Mouse (Mus musculus) lung, postnatal 0 days (tissue): ENCODE measurements around the gene Syt11. TPM values are rescaled to one million over a fixed set of nuclear protein-coding genes. Genes with fewer than 3 reads are reported as not detected.

Experiments
- ATAC-seq: fragments of 200-750 bp; cut with Nextera tagmentation; 2 replicates; pipeline ENCODE4 v1.8.0; 2017; ENCODE audit warnings: moderate library complexity
- DNase-seq: peaks from one replicate; pipeline ENCODE4 v3.0.0-alpha.2; 2016; ENCODE audit warnings: low spot score
- H3K27ac ChIP-seq: fragments of 300-500 bp; sonication (generic); 2 replicates; pipeline ENCODE4 v1.5.1; 2014; ENCODE audit warnings: antibody characterized with exemption, mild to moderate bottlenecking, low read length, mixed read lengths
- H3K27me3 ChIP-seq: fragments of 300-500 bp; sonication (generic); replicated peaks from 2 replicates; pipeline ENCODE4 v1.6.1; 2014; ENCODE audit warnings: low read length, mixed read lengths; ENCODE audit not compliant: insufficient read depth
- H3K36me3 ChIP-seq: fragments of 300-500 bp; sonication (generic); 2 replicates; pipeline ENCODE4 v1.6.1; 2014; ENCODE audit warnings: low read length, mixed read lengths; ENCODE audit not compliant: insufficient read depth
- H3K4me1 ChIP-seq: fragments of 300-500 bp; sonication (generic); 2 replicates; pipeline ENCODE4 v1.6.1; 2014; ENCODE audit warnings: antibody characterized with exemption, low read depth, low read length, mixed read lengths; ENCODE audit not compliant: insufficient read depth
- H3K4me2 ChIP-seq: fragments of 300-500 bp; sonication (generic); replicated peaks from 2 replicates; pipeline ENCODE4 v1.6.1; 2014; ENCODE audit warnings: low read depth, mild to moderate bottlenecking, low read length, moderate library complexity, mixed read lengths
- H3K4me3 ChIP-seq: fragments of 300-500 bp; sonication (generic); 2 replicates; pipeline ENCODE4 v1.5.1; 2014; ENCODE audit warnings: low read depth, low read length
- H3K9ac ChIP-seq: fragments of 300-500 bp; sonication (generic); replicated peaks from 2 replicates; pipeline ENCODE4 v1.6.1; 2014; ENCODE audit warnings: low read depth, mild to moderate bottlenecking
- H3K9me3 ChIP-seq: fragments of 300-500 bp; sonication (generic); 2 replicates; pipeline ENCODE4 v1.6.1; 2016; ENCODE audit warnings: low read length, mixed read lengths
- CTCF ChIP-seq: IDR thresholded peaks from 2 replicates; pipeline ENCODE4 v1.5.1; 2016; ENCODE audit warnings: antibody characterized with exemption, mild to moderate bottlenecking
- EP300 ChIP-seq: IDR thresholded peaks from 2 replicates; pipeline ENCODE4 v1.6.1; 2016; ENCODE audit warnings: antibody characterized with exemption, mild to moderate bottlenecking, control low read depth
- WGBS: fragments of 180-500 bp; shearing (Covaris S2); extraction: QIAGEN DNeasy Blood & Tissue Kit; methylation state at CpG from one replicate; pipeline ENCODE4 v1.1.7; 2014; 5-methylcytosine and 5-hydroxymethylcytosine counted together
- polyA plus RNA-seq: library from polyadenylated mRNA; unstranded; fragments of >200 nt; fragmentation: Nextera tagmentation; extraction: Ambion mirVana; gene quantifications from 2 replicates; pipeline ENCODE4 v1.2.1, GENCODE M21; 2015

Gene Syt11
- polyA plus RNA-seq, 1 experiment from 2014 or later = 4.9 TPM

GRCm38 (mm10) chr3:88758045-88758500 lies 16.9 kb downstream of the Syt11 start:
- ATAC-seq = peak; percentile 85
- H3K4me2 ChIP-seq = peak overlapping the region; percentile 33

DNA sequence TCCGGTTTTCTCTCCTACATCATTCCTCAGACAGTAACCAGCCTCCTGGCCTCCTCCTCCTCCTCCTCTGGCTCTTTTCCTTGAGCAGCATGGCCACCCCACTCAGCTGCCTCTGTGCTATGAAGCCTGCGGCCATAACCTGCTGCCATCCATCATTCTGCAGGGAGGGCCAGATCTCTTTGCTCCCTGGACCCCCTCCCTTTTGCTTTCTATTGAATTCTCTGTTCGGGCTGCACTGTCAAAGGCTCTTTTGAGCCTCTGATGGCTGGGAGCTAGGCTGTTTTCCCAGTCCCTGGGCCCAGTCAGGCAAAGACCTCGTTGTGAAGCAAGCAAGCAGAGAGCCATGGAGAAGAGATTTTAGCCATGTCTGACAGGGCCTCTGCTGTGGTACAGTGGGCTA lies 18.7 kb downstream of the Syt11 start:
- ATAC-seq = no peak

More at GRCm38 (mm10) chr3:88758045-88758500, 16.9 kb downstream of the Syt11 start:
- Histone ChIP-seq H3K36me3 (no peaks in the 10 kb centered on the region), H3K9ac (no peak overlapping the region; the same call in 1 of the 2 replicates), H3K4me3 (no peak overlapping the region), H3K27ac (peak overlapping the region; percentile 55), H3K4me1 (peaks cover 9% of the 10 kb centered on the region; the same call in 1 of the 2 replicates), H3K27me3 (no peaks in the 10 kb centered on the region), H3K9me3 (no peaks in the 10 kb centered on the region)
- TF ChIP-seq CTCF (no peak), EP300 (no peak)
- DNase-seq = peak; percentile 84
- WGBS = 4% methylated on average over 5 of the region's 5 CpGs

GRCm38 (mm10) chr3:88755541-88755940 lies 19.4 kb downstream of the Syt11 start:
- TF ChIP-seq CTCF = no peak
- TF ChIP-seq EP300 = no peak
- Histone ChIP-seq H3K9me3 (no peaks in the 10 kb centered on the region), H3K4me2 (no peak overlapping the region), H3K4me1 (peaks cover 9% of the 10 kb centered on the region; the same call in 1 of the 2 replicates), H3K27ac (no peak overlapping the region), H3K4me3 (no peak overlapping the region), H3K9ac (no peak overlapping the region), H3K36me3 (no peaks in the 10 kb centered on the region), H3K27me3 (no peaks in the 10 kb centered on the region)
- ATAC-seq (no peak), DNase-seq (no peak)
- 40% methylated on average over 3 of the region's 3 CpGs for WGBS

More for the DNA sequence above, 18.7 kb downstream of the Syt11 start:
- TF ChIP-seq EP300 (no peak), CTCF (no peak)
- Histone ChIP-seq H3K27me3 (no peaks in the 10 kb centered on the region), H3K4me2 (no peak overlapping the region), H3K4me3 (no peak overlapping the region), H3K9me3 (no peaks in the 10 kb centered on the region), H3K9ac (no peak overlapping the region), H3K27ac (no peak overlapping the region), H3K4me1 (peaks cover 9% of the 10 kb centered on the region; the same call in 1 of the 2 replicates), H3K36me3 (no peaks in the 10 kb centered on the region)
- DNase-seq = no peak
- 54% methylated on average over 4 of the region's 4 CpGs for WGBS

DNA sequence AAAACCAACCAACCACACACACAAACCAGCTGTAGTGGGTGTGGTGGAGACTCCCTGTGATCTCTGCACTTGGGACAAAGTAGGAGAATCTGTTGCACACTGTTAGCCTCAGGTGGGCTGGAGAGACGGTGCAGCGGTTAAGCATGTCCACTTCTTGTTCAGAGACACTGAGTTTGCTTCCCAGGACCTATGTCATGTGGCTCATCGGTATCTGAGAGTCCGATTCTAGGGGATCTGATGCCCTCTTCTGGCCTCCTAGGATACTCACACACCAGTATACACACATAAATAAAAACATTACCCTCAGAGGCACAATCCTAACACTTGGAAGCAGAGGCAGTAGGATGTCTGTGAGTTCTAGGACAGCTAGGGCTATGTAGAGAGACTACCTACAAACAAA lies 20.7 kb downstream of the Syt11 start:
- no peaks in the 10 kb centered on the region for H3K9me3 ChIP-seq
- H3K4me1 ChIP-seq = peaks cover 9% of the 10 kb centered on the region; the same call in 1 of the 2 replicates
- H3K4me3 ChIP-seq = no peak overlapping the region
- DNase-seq (peak; percentile 15), ATAC-seq (no peak)
- no peak overlapping the region for H3K9ac ChIP-seq
- H3K4me2 ChIP-seq = no peak overlapping the region
- H3K27me3 ChIP-seq = no peaks in the 10 kb centered on the region
- 59% methylated on average over 4 of the region's 4 CpGs for WGBS
- TF ChIP-seq EP300 (no peak), CTCF (peak; percentile 46)
- no peaks in the 10 kb centered on the region for H3K36me3 ChIP-seq
- H3K27ac ChIP-seq = no peak overlapping the region

GRCm38 (mm10) chr3:88746871-88747231 lies 28.1 kb downstream of the Syt11 start:
- DNase-seq = peak; percentile 23

GRCm38 (mm10) chr3:88746139-88746870 lies 28.7 kb downstream of the Syt11 start:
- H3K27ac ChIP-seq = no peak overlapping the region
- DNase-seq (peak; percentile 22), ATAC-seq (peak; percentile 59)
- 80% methylated on average over 14 of the region's 15 CpGs for WGBS
- no peaks in the 10 kb centered on the region for H3K4me1 ChIP-seq
- no peak overlapping the region for H3K4me2 ChIP-seq
- H3K9ac ChIP-seq = no peak overlapping the region
- TF ChIP-seq EP300 = no peak
- no peak for TF ChIP-seq CTCF
- H3K9me3 ChIP-seq = 0 out of 2 replicates have a peak, but pooled peaks cover 4% of the 10 kb centered on the region
- H3K27me3 ChIP-seq = no peaks in the 10 kb centered on the region
- H3K4me3 ChIP-seq = no peak overlapping the region
- no peaks in the 10 kb centered on the region for H3K36me3 ChIP-seq

More at GRCm38 (mm10) chr3:88746871-88747231, 28.1 kb downstream of the Syt11 start:
- Histone ChIP-seq H3K4me1 (no peaks in the 10 kb centered on the region), H3K9me3 (0 out of 2 replicates have a peak, but pooled peaks cover 4% of the 10 kb centered on the region), H3K36me3 (no peaks in the 10 kb centered on the region), H3K27me3 (no peaks in the 10 kb centered on the region), H3K9ac (no peak overlapping the region), H3K4me3 (no peak overlapping the region), H3K4me2 (no peak overlapping the region), H3K27ac (no peak overlapping the region)
- TF ChIP-seq CTCF (no peak), EP300 (no peak)
- WGBS = 66% methylated on average over 4 of the region's 4 CpGs
- peak; percentile 44 for ATAC-seq
